Mouse (Mus musculus) megakaryocyte, embryonic 14.5 days (primary cell): ENCODE results near the gene L3mbtl4.

Experiments used
- FLI1 ChIP-seq: IDR thresholded peaks from 2 replicates; pipeline ENCODE4 v1.6.1; 2012; ENCODE audit warnings: low read length, inconsistent platforms, mixed read lengths
- GATA1 ChIP-seq: IDR thresholded peaks from 3 replicates; pipeline ENCODE4 v1.6.1; 2012; ENCODE audit warnings: mixed read lengths, low read length, inconsistent platforms, borderline replicate concordance

DNA sequence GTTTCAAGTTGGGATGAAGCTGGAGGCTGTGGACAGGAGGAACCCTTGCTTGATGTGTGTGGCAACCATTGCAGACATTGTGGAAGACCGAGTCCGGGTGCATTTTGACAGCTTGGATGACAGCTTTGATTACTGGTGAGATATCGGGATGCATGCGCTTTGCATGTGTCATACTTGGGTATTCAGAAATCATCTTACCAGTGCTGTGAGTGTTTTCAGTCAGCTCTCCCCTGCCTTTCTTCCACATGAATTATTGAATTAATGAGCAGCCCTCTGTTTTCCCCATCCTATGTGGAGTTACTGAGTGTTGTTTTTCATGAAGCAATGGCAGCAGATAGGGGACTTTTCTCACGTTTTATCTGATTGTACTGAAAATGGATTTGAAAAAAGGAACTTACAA lies 187.9 kb downstream of the L3mbtl4 start:
- TF ChIP-seq GATA1 (no peak), FLI1 (no peak)
